Mouse (Mus musculus) frontal cortex, postnatal 10 days (tissue): ENCODE data around the gene Gm20388.
A peak's percentile ranks its signal among the peaks of the same experiment; 100 is the strongest.

Source experiments
- DNase-seq, 2 experiments: peaks; one replicate each; pipeline ENCODE4 v3.0.0; 2022; ENCODE audit warnings: low spot score in 2 of 2, mixed read lengths in 1 of 2

Gene Gm20388

DNA sequence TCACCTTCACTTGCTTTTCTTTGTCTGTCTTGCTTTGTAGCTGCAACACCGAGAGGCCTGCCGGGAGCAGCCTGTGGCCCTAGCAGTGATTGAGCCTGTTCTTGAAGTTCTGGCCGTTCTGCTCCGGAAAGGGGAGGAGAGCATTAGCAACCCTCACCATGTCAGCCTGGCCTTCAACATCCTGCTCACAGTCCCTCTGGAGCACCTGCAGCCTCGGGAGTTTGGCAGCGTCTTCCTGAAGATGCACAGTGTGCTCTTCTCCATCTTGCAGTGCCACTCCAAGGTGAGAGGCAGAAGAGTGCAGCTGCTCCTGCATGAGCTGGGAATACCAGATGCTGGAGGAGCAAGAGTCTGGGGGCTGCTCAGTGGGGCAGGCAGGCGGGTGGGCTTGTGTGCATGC lies 4127.5 kb downstream of the Gm20388 start:
- no peak for DNase-seq

- DNase-seq = no peak
These were observed 4128.7 kb downstream of the Gm20388 start for GRCm38 (mm10) chr8:124039351-124039750.

DNA sequence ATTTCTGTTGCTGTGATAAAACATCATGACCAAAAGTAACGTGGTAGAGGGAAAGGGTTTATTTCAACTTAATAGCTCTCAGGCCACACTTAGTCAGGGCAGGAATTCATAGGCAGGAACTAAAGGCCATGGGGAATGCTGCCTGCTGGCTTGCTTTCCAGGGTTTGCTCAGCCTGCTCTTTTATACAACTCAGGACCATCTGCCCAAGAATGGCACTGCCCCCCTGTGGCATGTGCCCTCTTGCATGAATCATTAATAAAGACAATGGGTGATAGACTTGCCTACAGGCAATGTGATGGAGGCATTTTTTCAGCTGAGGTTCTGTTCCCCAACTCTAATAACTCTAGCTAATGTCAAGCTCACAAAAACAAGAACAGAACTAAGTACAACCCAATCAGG lies 4131.6 kb downstream of the Gm20388 start:
- no peak for DNase-seq

GRCm38 (mm10) chr8:124044421-124044820 lies 4133.8 kb downstream of the Gm20388 start:
- DNase-seq = no peak

- no peak for DNase-seq
These were observed 4134.3 kb downstream of the Gm20388 start for GRCm38 (mm10) chr8:124044931-124045330.

DNA sequence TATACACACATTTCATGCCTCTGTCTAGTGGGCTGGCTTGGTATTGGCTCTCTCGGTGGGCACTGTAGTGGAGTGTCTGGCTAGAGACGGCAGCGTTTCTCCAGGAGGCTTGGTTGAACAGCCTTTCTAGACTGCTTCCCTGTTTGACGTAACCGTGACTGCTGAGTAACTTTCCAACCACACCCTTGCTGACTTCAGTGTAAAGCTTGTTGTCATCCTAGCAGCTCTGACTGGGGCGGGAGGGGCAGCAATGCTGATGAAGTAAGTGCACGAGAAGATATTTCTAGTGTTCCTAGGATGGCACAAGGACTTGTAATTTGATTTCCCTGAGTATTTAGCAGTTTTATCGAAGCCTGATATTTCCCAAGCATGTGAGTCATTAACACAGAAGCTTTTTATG lies 4135.2 kb downstream of the Gm20388 start:
- DNase-seq = no peak

DNA sequence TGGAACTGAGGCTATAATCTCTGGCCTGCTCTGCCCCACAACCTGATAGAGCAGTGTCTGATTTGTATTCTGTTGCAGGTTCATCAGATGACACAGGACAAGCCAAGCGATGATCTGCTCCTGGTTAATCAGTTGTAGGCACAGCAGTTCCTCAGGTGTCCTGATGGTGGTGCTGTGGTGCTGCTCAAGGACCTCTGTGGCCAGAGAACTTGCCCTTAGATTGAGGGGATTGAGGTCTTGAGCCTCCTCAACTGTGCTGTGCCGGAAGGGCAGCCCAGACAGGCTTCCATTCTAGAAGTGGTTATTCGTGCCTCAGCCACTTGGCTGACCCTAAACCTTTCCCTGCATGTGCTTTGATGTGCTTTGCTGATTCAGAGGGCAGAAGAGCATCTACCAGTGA lies 4141.5 kb downstream of the Gm20388 start:
- peak in 1 of 2 experiments; percentile 61 for DNase-seq

GRCm38 (mm10) chr8:124052568-124052967 lies 4141.9 kb downstream of the Gm20388 start:
- no peak for DNase-seq

GRCm38 (mm10) chr8:124056832-124057655 lies 4146.4 kb downstream of the Gm20388 start:
- no peak for DNase-seq

DNA sequence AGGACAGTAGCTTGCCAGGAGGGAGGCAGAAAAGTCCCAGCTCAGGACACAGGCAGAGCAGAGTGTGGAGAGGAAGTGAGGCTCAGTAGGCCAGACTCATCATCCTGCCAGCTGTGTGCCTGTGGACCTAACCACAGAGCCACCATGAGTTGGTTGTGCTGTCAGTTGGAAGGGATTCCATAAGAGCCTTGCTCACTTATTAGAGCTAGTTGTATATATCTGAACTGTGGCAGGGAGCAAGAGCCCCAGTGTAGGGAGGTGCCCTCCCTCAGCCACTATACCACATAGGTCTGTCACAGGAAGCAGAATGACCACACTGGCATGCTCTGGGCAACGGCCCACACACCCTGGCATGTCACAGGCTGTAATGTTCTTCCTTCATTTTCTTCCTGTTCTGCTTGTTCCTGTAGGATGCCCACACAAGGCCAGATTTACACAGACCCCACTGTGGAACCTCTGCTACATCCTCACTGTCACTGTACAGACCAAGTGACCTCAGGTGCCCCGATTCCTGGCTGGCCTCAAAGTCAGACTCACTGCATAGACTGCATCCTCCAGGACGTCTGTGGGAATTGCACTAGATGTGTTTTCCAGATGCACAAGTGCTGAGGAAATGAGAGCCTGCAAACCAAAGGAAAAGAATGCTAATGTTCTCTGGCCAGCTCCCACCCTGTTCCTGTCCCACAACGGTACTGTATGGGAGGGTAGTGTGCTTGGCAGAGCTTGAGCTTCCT lies 4155.9 kb downstream of the Gm20388 start:
- no peak for DNase-seq

DNA sequence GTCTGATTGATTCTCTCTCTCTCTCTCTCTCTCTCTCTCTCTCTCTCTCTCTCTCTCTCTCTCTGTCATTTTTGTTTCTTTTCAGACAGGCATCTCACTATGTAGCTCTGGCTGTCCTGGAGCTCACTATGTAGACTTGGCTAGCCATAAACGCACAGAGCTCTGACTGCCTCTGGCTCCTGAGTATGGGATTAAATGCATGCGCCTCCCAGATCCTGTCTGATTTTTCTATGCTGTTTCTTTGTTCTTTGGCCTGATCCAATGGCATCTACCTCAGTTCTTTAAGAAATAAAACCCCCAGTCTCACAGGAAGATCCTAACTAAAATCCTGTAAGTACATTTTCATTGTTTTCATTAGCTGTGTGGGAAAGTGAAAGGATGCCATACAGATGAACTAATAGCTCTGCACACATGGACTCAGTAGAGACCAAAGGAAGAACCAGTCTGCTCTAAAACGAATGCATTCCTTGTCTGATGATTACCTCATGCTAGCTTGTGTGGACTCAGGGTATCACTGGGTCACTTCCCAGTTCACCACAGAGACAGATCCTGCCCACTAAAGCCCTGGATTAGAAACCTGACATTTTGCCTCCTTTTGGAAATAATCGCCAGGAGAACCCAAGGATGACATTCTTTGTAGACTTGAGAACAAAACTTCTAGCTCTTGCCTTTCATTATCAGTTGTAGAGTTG lies 4156.6 kb downstream of the Gm20388 start:
- DNase-seq = no peak

DNA sequence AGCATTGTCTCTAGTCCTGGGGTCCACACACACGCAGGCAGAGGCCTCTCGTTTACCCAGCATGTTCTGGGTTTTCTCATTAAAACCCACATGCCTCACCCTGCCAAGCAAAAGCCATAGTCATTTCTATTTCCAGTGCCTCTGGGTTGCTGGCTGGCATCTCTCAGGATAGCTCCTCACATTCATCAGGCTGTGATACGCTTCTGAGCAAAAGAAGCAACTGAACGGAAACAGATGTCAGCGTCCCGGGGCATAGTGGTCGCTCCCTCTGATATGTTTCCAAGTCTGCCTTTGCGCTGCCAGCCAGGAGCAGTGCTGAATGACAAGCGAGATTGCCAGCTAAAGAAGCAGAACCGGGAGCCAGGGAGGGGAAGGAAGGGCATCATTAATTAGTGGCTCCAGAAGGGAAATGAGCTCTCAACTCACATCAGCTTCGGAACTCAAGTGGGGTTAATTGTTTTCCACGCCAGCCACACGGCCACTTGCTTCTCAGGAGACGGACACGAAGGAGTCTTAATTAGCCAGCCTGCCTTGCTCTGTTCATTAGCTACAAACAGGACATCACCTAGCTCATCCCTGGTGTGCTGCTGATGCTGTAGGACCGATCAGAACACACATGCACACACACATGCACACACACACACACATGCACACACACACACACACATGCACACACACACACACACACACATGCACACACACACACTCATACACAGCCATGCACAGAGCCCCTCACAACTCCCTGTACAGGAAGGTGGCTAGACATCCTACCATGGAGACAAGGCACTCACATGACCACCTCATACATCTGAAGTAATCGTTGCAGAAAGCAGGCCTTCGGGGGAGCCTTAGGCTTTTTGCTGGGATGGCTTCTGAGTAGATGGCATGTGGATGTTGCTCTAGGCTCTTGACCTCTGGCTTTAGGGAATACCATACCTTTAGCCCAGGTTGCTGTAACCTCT lies 4160.0 kb downstream of the Gm20388 start:
- DNase-seq = peak; percentile 46 to 51

DNA sequence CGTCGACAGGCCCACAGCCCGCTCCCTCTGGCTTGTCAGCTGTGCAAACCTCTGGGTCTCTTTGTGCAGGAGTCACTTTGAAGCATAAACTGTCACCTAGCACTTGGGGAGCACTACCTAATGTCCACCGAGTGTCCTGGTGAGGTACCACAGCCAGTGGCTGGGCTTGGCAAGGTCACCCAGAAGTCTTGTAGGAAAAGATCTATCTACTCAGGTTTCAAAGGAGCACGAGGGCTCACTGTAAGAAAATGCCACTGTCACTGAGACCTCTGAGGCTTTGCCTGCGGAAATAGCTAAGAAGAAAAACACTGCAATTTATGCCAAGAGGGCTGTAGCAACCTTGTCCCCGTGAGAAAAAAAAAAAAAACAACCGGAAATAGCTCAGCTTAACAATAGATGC lies 4165.3 kb downstream of the Gm20388 start:
- no peak for DNase-seq

GRCm38 (mm10) chr8:124076416-124076815 lies 4165.8 kb downstream of the Gm20388 start:
- no peak for DNase-seq

DNA sequence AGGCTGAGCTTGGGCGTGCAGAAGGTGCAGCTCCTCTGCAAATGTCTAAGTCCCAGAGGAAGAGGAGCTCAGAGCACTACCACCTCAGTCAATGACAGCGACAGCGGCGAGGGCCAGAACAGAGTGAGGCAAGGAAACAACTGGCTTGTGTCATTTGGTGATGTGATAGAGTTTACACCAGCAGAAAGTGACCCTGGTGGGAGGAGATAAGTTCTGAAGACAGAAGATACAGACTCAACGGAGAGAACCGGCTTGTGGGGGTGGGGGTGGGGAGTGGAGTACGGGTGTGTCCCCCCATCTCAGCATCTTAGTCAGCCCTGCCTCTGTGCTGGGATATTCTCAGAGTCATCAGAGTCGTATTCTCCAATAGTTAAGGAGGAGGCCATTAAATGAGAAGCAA lies 4166.7 kb downstream of the Gm20388 start:
- DNase-seq = no peak

DNA sequence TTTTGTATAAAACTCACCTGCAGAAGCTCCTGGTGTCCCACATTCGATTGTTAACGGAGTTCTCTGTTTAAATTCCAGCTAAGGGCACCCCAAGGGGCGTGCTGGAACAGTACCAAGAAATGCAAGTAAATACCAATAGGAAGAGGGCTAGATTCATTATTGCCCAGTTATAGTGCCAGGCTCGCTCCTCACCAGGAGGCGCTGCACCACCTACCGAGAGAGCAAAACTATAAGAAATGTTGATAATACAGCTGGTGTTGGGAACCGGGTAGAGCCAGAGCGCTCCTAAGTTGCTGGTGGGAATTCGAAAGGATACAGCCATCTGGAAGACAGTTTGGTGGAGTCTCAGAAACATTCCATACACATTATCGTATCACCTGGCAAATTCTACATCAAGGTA lies 4167.4 kb downstream of the Gm20388 start:
- DNase-seq = no peak

- no peak for DNase-seq
These were observed 4168.3 kb downstream of the Gm20388 start for GRCm38 (mm10) chr8:124078969-124079368.

DNA sequence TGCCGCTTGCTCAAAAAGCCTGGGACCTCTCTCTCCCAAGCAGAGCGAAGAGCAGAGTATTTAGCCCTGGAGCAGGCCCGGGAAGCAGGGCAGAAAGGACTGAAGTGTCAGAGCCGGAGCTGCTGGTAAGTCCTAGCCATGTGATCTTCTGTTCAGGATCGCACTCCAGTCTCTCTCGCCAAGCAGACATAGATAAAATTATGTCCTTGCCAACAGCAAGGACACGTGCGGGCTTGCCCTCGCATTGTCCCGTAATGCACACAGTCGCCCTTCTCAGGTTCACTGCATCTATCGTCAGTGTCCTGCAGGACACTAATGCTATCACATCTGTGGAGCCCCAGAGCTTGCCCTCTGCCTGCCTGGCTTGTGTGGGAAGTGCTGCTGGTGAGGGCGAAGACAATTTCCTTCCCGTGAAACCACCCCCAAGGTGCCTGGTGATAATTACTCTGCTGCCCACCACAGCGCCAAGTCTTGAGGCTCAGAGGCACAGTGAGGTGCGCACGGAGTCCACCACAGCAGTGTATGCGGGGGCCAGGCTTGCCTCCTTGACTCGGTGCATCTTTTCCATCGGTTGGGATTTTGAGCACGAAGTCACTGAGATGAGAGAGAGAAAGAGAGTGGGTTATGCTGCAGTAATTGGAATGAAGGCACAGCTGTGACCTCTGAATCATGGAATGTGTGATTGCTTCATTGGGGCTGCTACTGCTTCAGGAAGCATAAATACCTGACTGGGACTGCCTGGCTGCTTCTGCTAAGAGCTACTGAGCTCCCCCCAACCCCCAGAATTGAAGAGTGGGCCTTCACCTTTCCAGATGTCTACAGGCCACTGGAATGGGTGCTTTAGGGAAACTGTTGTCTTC lies 4170.1 kb downstream of the Gm20388 start:
- DNase-seq = no peak

DNA sequence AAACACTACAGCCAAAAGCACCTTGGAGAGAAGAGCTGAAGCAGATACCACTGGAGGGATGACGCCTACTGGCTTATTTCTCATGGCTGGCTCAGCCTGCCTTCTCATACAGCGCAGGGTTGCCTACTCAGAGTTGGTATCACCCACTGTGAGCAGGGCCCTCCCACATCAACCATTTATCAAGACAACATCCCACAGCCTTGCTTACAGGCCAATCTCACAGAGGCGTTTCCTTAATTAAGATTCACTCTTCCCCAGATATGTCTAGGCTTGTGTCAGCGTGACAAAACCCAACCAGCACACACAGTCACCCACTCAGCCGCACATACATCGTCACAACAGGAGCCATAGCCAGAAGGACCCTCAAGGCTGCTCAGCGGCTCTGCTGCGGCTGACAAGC lies 4172.0 kb downstream of the Gm20388 start:
- DNase-seq = no peak

DNA sequence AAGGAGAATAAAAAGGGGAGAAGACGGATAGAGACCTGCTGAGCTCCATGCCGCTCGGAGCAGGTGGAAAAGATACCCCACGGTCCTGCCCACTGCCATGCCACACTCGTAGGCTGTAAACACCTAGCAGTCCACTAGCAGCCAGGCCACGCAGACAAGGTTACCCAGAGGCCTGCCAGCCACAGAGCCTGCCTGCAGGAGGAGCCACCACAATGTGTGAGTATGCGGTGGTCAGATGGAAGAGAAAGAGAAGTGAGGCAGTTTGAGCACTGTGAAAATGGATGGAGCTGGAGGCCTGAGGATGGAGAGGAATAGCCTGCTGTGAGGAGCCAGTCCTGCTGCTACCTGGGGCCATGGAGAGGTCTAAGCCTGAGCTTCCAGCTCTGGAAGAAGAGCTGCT lies 4173.0 kb downstream of the Gm20388 start:
- DNase-seq = no peak
